Mouse (Mus musculus): ENCODE measurements around the gene Galnt4.
"Not testable (repeated sequence)": the region's sequence is repeated elsewhere in the genome, so short reads cannot be mapped to it uniquely, and the experiment has no call there.

The Galnt4 gene

DNA sequence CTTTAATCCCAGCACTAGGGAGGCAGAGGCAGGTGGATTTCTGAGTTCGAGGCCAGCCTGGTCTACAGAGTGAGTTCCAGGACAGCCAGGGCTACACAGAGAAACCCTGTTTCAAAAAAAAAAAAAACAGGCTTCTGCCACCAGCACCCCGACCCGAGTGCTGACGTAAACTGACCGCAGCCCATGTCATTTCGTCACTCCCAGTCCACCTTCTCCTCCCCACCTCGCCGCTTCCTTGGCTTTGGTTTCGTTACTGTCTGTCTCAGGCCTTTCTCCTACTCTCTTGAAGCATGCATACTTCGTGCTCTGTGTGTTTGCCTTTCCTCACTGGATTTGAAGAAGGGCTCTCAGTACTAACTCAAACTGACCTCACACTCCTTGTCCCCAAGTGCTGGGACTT lies 49.7 kb downstream of the Galnt4 start:
- not testable (repeated sequence) for DNase-seq (ENCODE audit: low spot score)

DNA sequence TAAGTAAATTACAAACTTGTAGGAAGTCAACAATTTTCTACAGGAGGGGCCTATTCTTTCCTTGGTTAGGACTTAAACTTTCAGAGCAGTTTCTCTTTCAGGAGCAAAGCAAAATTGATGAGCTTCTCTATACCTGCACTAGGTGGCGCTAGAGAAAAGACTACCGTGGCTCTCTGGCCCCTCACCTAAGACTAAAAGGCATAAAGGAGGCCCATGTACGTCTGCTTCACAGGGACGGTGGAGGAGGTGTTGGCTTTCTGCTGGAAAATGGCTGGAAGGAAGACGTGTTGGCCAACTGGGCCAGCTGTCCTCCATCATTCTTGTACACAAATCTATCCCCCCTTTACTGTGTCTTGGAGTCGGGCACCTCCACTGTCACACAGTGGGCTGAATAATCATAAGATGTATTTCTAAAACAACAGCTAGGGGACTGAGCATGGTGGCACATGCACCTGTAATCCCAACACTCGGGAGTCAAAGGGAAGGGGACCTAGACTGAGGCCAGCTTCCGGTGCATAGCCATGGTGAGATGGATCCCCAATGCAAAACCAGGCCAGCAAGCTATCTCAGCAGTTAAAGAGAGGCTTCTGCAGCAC lies 54.1 kb downstream of the Galnt4 start:
- no peak for DNase-seq (ENCODE audit: low spot score)
